In the genomic region with DNA sequence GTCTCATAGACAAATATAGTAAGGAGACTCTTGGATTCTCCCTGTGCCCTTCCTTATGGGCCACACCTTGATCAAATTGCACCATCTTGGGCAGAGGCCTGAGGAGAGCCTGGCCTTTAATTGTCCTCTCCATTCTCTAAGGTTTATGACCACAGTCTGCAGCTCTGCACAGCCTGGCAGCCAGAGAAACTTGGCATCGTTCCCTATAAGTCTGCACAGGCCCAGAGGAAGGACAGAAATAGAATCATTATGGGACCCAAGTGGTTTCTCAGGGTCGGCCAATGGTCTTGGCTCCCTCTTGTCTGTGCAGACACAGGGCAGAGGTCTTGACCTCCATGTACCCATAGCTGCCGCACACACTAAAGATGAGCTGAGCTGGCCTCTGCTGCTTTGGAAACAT, we compare ENCODE assay signal across 28 mouse cellular contexts. TPM values are rescaled to one million over a fixed set of nuclear protein-coding genes. Genes with fewer than 3 reads are reported as not detected.
DNase-seq lines count a peak whose midpoint lies in the region; ATAC-seq and TF ChIP-seq lines count a peak whose summit lies in the region.
"Not testable (repeated sequence)": the region's sequence is repeated elsewhere in the genome, so short reads cannot be mapped to it uniquely, and the experiment has no call there.
"Had no signal": no experiment of that assay in that cellular context is flagged by ENCODE, and none has a peak within 500 bp of the region (broad histone marks: within the 10 kb centered on the region; RNA-seq: fewer than 3 reads in every experiment).

No protein-coding gene starts in this region.

- not testable (repeated sequence) for H3K27ac ChIP-seq in heart, embryonic 11.5 days (ENCODE audit: low read depth, low read length); kidney, embryonic 16.5 days (ENCODE audit: low read length); lung, embryonic 15.5 days
- H3K27ac ChIP-seq in heart, embryonic 14.5 days (replicated peaks in 1 of 2; ENCODE audit: control insufficient read depth in 1 of 2, insufficient read depth in 1 of 2, low read depth in 2 of 2, low read length in 2 of 2) = peak overlapping the region; percentile 67 to 68; a peak in 3 of 4 replicates
- H3K27ac ChIP-seq in heart, postnatal 0 days (ENCODE audit: low read depth) = peak overlapping the region; percentile 69

- H3K4me3 ChIP-seq in heart, embryonic 11.5 days (ENCODE audit: low read depth, low read length); heart, embryonic 14.5 days (ENCODE audit: control insufficient read depth in 1 of 2, insufficient read depth in 1 of 2, low read depth in 1 of 2, low read length in 2 of 2); heart, postnatal 0 days (ENCODE audit: low read depth, low read length); kidney, embryonic 16.5 days (ENCODE audit: low read length); lung, embryonic 15.5 days: not testable (repeated sequence)

- not testable (repeated sequence) for H3K9me3 ChIP-seq in heart, embryonic 11.5 days (replicated peaks; ENCODE audit: control insufficient read depth, low read length); heart, embryonic 14.5 days (ENCODE audit: control insufficient read depth, low read length); heart, postnatal 0 days (replicated peaks; ENCODE audit: control insufficient read depth, low read length); kidney, embryonic 16.5 days (ENCODE audit: low read length); lung, embryonic 15.5 days

- no CpG with 5 or more reads among the region's 3 CpGs for WGBS in heart, embryonic 11.5 days (ENCODE audit: insufficient replicate concordance)
- WGBS in heart, embryonic 14.5 days = no CpG with 5 or more reads among the region's 3 CpGs
- no CpG with 5 or more reads among the region's 3 CpGs for WGBS in heart, postnatal 0 days
- no CpG with 5 or more reads among the region's 3 CpGs for WGBS in kidney, embryonic 16.5 days
- WGBS in lung, embryonic 15.5 days = no CpG with 5 or more reads among the region's 3 CpGs

- not testable (repeated sequence) for DNase-seq in heart, postnatal 0 days (ENCODE audit: low spot score)

- H3K4me2 ChIP-seq in heart, embryonic 11.5 days; heart, embryonic 14.5 days (ENCODE audit: low read length); heart, postnatal 0 days (ENCODE audit: low read depth, low read length); kidney, embryonic 16.5 days (replicated peaks; ENCODE audit: low read depth, low read length); lung, embryonic 15.5 days: not testable (repeated sequence)

- H3K27me3 ChIP-seq in heart, embryonic 11.5 days (ENCODE audit: control insufficient read depth, insufficient read depth, low read length); heart, embryonic 14.5 days (ENCODE audit: control insufficient read depth, insufficient read depth, low read length); heart, postnatal 0 days (ENCODE audit: control insufficient read depth, insufficient read depth, low read length); kidney, embryonic 16.5 days (ENCODE audit: insufficient read depth, low read length); lung, embryonic 15.5 days: not testable (repeated sequence)

- not testable (repeated sequence) for H3K9ac ChIP-seq in heart, embryonic 11.5 days (ENCODE audit: low read depth, low read length); heart, embryonic 14.5 days (ENCODE audit: low read length); heart, postnatal 0 days (replicated peaks; ENCODE audit: low read depth, low read length); kidney, embryonic 16.5 days (replicated peaks; ENCODE audit: low read length); lung, embryonic 15.5 days

- H3K36me3 ChIP-seq in heart, embryonic 11.5 days (ENCODE audit: control insufficient read depth, insufficient read depth, low read length); heart, embryonic 14.5 days (ENCODE audit: control insufficient read depth, insufficient read depth, low read length); heart, postnatal 0 days (replicated peaks; ENCODE audit: control insufficient read depth, insufficient read depth, low read length); kidney, embryonic 16.5 days (ENCODE audit: insufficient read depth, low read length); lung, embryonic 15.5 days: not testable (repeated sequence)

- 0 out of 2 replicates have a peak, but pooled peaks have one; percentile 18 for ATAC-seq in heart, embryonic 11.5 days (replicated peaks; ENCODE audit: insufficient number of reproducible peaks, low FRiP score, low TSS enrichment)
- ATAC-seq in heart, embryonic 14.5 days (ENCODE audit: insufficient number of reproducible peaks, insufficient read depth, low FRiP score, low read depth) = peak; percentile 79
- peak; percentile 91 for ATAC-seq in heart, postnatal 0 days (ENCODE audit: insufficient read depth, low read depth)
- peak; percentile 57; the same call in 1 of the 2 replicates for ATAC-seq in kidney, embryonic 16.5 days (ENCODE audit: low FRiP score, low TSS enrichment)
- peak; percentile 49; the same call in 1 of the 2 replicates for ATAC-seq in lung, embryonic 15.5 days (ENCODE audit: borderline replicate concordance, extremely low read depth, low FRiP score, low TSS enrichment)
- ATAC-seq in megakaryocyte, adult 5-6 weeks (ENCODE audit: poor library complexity, severe bottlenecking) = peak; percentile 30; the same call in 1 of the 2 replicates

- not testable (repeated sequence) for TF ChIP-seq EP300 in heart, postnatal 0 days (IDR thresholded peaks at IDR 0.05; ENCODE audit: low read depth)

- H3K4me1 ChIP-seq in heart, embryonic 11.5 days (ENCODE audit: control insufficient read depth, insufficient read depth, low read length); kidney, embryonic 16.5 days (ENCODE audit: insufficient read depth, low read length); lung, embryonic 15.5 days: not testable (repeated sequence)
- peaks cover 6 to 10% of the 10 kb centered on the region in 2 experiments; a peak in 3 of 4 replicates for H3K4me1 ChIP-seq in heart, embryonic 14.5 days (ENCODE audit: control insufficient read depth in 2 of 2, insufficient read depth in 2 of 2, low read length in 2 of 2)
- H3K4me1 ChIP-seq in heart, postnatal 0 days (ENCODE audit: control insufficient read depth, insufficient read depth) = peaks cover 22% of the 10 kb centered on the region; the same call in 1 of the 2 replicates

- TF ChIP-seq CTCF in heart, postnatal 0 days (IDR thresholded peaks at IDR 0.05; ENCODE audit: low read depth) = not testable (repeated sequence)

RNA-seq across cellular contexts. Expression of a gene that starts 42.6 kb away (rescaled TPM):
- 9.2 and 11.8 TPM in 2 replicates for polyA plus RNA-seq in heart, embryonic 11.5 days (2014; fragmentation: Nextera tagmentation; extraction: Ambion mirVana)
- 10.2 and 13.3 TPM in 2 replicates for polyA plus RNA-seq in heart, embryonic 14.5 days (2014; fragmentation: Nextera tagmentation; extraction: Ambion mirVana)
- 3.6 and 12.7 TPM in 2 replicates for total RNA-seq in heart, postnatal 0 days (2014; rRNA removed; ENCODE audit: low replicate concordance)
- 8.7 and 8.9 TPM in 2 replicates for polyA plus RNA-seq in heart, postnatal 0 days (2015; fragmentation: Nextera tagmentation; extraction: Ambion mirVana)
- 14.4 and 15.9 TPM in 2 replicates for polyA plus RNA-seq in kidney, embryonic 16.5 days (2015; fragmentation: Nextera tagmentation; extraction: Ambion mirVana)
- polyA plus RNA-seq in lung, embryonic 15.5 days (2015; fragmentation: Nextera tagmentation; extraction: Ambion mirVana) = 12.8 and 14.6 TPM in 2 replicates
- 12.4 and 14.3 TPM in 2 replicates for total RNA-seq in megakaryocyte, adult 5-6 weeks (2015)
- total RNA-seq in megakaryocyte, adult 5-6 weeks (2017) = 15.3 and 18.0 TPM in 2 replicates

RNA-seq across cellular contexts. Expression of a gene that starts 55.1 kb away (rescaled TPM):
- not detected in 2 replicates for polyA plus RNA-seq in heart, embryonic 11.5 days (2014; fragmentation: Nextera tagmentation; extraction: Ambion mirVana)
- not detected in 2 replicates for polyA plus RNA-seq in heart, embryonic 14.5 days (2014; fragmentation: Nextera tagmentation; extraction: Ambion mirVana)
- total RNA-seq in heart, postnatal 0 days (2014; rRNA removed; ENCODE audit: low replicate concordance) = not detected in 2 replicates
- polyA plus RNA-seq in heart, postnatal 0 days (2015; fragmentation: Nextera tagmentation; extraction: Ambion mirVana) = not detected in 2 replicates
- not detected in 2 replicates for polyA plus RNA-seq in kidney, embryonic 16.5 days (2015; fragmentation: Nextera tagmentation; extraction: Ambion mirVana)
- polyA plus RNA-seq in lung, embryonic 15.5 days (2015; fragmentation: Nextera tagmentation; extraction: Ambion mirVana) = not detected in 2 replicates
- not detected in 2 replicates for total RNA-seq in megakaryocyte, adult 5-6 weeks (2015)
- not detected in 2 replicates for total RNA-seq in megakaryocyte, adult 5-6 weeks (2017)
- total RNA-seq: adrenal gland, adult 18-20 months; adrenal gland, postnatal 10 days; adrenal gland, postnatal 36 days; CH12.LX; forebrain, postnatal 0 days; gastrocnemius, adult 2 months; gastrocnemius, postnatal 14 days; gastrocnemius, postnatal 4 days; heart, adult 8-10 months; heart, postnatal 10 days; heart, postnatal 36 days had no signal
- polyA plus RNA-seq: embryonic facial prominence, embryonic 11.5 days; embryonic facial prominence, embryonic 14.5 days; forebrain, embryonic 11.5 days; forebrain, embryonic 14.5 days; forebrain, postnatal 0 days; frontal cortex, adult 2 months; G1E; hindbrain, embryonic 10.5 days; hindbrain, embryonic 13.5 days; hindbrain, embryonic 16.5 days; intestine, embryonic 15.5 days; Patski had no signal

Comparison
In these comparisons a context has a peak if more than half of its experiments do, and no peak if none do; other contexts are left out.
1. ATAC-seq: peak in every context shown above with its lines; median percentile 91 in heart, postnatal 0 days; 79 in heart, embryonic 14.5 days; 57 in kidney, embryonic 16.5 days; 49 in lung, embryonic 15.5 days; 30 in megakaryocyte, adult 5-6 weeks; 18 in heart, embryonic 11.5 days.